Mouse (Mus musculus) heart, postnatal 10 days (tissue): Measurements from ENCODE around the gene Rabif. TPM values are rescaled to one million over a fixed set of nuclear protein-coding genes. Genes with fewer than 3 reads are reported as not detected.
"Not testable (repeated sequence)": the region's sequence is repeated elsewhere in the genome, so short reads cannot be mapped to it uniquely, and the experiment has no call there.

Experiments
- DNase-seq, 2 experiments: peaks; one replicate each; pipeline ENCODE4 v3.0.0; 2021
- intact Hi-C: fragments of 180-260 bp; cut with DNase I; formaldehyde crosslinking; loops from one replicate; pipeline ENCODE4 v1.15.1; 2025
- total RNA-seq, 2 experiments: library from RNA; stranded (reverse); gene quantifications; 2 replicates each; pipeline ENCODE4 v1.2.3; 2021

Gene Rabif
- total RNA-seq: 10 to 100 TPM; 11.6 to 12.8 TPM

DNA sequence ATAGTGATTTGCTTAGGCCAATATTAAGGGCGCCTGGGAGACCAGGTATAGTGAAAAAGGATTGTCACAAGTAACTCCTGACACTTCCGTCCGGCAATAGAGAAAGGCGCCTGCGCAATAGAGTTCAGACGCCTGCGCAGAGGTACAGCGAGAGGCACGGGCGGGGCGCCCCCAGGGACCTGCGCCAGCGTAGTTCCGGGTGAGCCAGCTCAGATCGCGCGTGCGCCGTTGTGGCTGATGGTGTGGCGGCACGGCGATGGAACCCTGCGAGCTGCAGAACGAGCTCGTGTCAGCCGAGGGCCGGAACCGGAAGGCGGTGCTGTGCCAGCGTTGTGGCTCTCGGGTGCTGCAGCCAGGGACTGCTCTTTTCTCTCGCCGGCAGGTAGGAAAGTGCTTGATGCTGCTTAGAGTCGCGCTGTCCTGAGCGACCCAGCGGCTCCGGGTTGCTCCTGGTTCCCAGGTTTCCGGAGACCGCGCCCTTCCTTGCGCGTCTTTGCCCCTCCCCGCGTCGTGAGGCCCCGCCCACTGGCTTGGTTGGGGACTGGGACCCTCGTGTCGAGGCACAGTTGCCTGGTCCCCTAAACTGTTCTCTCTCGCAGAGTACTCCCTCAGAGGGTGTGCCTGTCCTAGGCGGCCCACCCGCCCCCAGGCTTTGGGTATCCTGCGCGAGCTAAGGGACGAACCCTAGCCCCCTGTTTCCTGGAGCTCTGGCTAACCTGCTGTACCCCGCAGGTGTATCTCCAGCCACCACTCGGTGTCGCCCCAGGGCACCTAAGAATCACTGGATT is at the start of gene Rabif:
Gene Rabif, plus strand, starts transcription at position 221 of the 788 bp plus-strand sequence.
- peak; percentile 99 for DNase-seq
- intact Hi-C loops: no loop called here

GRCm38 (mm10) chr1:134445418-134445817 is 49.0 kb upstream of the Rabif start:
- DNase-seq: no peak
- intact Hi-C loops: no loop called here

- DNase-seq, intact Hi-C loops: not testable (repeated sequence)
These were observed 45.9 kb upstream of the Rabif start for GRCm38 (mm10) chr1:134448537-134448936.

- no peak for DNase-seq
- intact Hi-C loops: loop anchor here (10.0 kb wide), 1 partner anchor 405 kb away; no protein-coding TSS in a partner anchor
These were observed 44.2 kb upstream of the Rabif start for GRCm38 (mm10) chr1:134450201-134450600.

DNA sequence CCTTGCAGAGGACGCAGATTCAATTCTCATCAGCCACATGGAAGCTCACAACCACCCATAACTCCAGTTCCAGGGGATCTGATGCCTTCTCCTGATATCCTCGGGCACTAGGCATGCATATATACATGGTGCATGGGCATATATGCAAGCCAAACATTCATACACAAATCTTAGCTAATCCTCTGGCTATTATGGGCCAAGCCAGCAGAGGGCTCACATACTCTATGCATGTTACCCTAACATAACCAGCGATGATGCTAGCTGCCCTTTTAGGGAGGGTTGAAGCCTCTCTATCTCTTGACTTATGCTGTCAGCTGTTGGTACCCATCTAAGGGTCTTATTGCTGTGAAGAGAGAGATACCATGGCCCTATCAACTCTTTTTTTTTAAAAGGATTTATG is 43.5 kb upstream of the Rabif start:
- intact Hi-C loops: loop anchor here (10.0 kb wide), 1 partner anchor 404 kb away; no protein-coding TSS in a partner anchor
- peak; percentile 45 to 58 for DNase-seq

DNA sequence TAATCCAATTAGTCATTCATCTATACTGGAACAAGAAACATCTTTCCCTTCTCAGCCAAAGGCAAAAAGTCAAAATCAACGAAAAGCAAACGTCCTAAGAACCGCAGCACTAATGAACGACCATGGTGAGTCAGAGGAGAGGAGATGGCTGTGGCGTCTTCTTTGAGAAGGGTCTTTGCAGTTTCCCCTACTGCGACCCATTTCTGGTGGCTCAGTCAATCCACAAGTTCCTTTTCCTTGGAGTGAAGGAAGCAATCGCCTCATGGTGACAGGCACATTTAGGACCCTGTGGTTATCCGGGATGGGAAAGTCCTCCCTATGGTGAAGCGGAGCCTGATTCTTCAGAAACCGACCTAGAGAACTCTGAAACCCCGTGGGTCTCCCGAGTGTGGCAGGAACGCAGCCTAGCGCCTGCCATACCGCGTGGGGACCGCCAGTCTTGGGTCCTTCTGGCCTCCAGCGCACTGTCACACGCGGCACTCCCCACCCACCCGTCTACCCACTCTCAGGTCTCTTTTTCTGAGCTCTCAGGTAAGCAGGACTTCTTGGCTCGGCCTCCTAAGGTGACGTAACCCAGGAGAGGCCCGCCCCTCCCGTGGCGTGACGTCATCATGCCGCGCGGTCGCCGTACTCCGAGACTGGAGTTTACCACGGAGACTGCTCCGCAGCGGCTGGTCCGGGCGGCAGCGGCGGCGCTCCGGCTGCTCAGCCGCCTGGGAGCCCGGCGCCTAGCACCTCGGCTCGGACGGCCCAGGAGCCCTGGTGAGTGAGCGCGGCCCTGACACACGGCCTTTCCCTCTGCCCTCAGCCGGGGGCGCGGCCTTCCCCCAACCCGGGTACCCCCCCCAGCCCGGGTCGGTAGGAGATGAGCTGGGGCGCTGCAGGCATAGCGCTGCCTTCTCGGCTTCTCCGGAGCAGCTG is 39.3 kb upstream of the Rabif start, which contains the start of gene Klhl12:
Gene Klhl12, plus strand, starts transcription at position 628 of the 921 bp plus-strand sequence.
- intact Hi-C loops: loop anchor here (2.0 to 10.0 kb wide), 2 partner anchors 92 to 400 kb away; no protein-coding TSS in a partner anchor

GRCm38 (mm10) chr1:134456060-134456459 is 38.4 kb upstream of the Rabif start:
- intact Hi-C loops: loop anchor here (10.0 kb wide), 1 partner anchor 399 kb away; no protein-coding TSS in a partner anchor
- no peak for DNase-seq

More for the DNA sequence above, 39.3 kb upstream of the Rabif start, which contains the start of gene Klhl12:
- peak; percentile 95 to 96 for DNase-seq

DNA sequence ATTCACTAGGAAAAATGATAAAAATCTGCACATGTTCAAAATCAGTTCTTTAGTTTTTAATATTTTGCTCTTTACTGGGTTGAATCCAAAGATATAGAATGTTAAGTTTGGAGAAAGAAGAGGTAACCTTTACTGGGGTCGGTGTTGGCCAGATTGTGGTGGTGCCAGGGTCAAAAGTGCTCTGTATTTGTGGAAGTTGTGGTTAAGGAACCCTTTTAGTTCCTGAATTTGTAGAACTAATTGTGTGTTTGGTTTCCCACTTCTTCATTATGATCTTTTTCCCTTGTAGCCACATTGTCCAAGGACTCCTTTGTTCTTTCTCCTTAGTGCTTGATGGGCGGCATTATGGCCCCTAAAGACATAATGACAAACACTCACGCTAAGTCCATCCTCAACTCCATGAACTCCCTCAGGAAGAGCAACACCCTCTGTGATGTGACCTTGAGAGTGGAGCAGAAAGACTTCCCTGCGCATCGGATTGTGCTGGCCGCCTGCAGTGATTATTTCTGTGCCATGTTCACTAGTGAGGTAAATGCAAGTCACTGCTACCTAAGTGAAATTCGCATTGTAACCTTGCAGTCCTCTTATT is 36.2 kb upstream of the Rabif start:
- intact Hi-C loops: loop anchor here (10.0 kb wide), 1 partner anchor 397 kb away; no protein-coding TSS in a partner anchor
- no peak for DNase-seq

- intact Hi-C loops: no loop called here
- no peak for DNase-seq
These were observed 33.9 kb upstream of the Rabif start for GRCm38 (mm10) chr1:134460294-134461284.

DNA sequence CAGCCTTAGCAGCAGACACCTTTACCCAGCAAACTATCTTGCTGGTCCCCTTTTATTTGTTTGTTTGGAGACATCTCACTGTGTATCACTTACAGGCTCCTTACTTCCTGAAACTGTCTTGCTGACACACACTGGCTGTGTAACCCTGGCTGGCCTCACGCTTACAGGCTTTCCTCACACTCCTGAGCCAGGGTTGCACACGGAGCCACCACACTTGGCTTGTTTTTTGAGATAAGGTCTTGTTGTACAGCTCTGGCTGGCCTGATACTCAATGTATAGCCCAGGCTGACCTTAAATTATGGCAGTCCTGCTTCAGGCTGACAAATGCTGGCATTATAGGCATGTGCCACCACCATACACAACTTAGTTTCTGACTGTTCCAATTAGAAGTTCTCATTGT is 9.8 kb upstream of the Rabif start:
- intact Hi-C loops: no loop called here
- no peak for DNase-seq

- DNase-seq: no peak
- intact Hi-C loops: no loop called here
These were observed 3.3 kb upstream of the Rabif start for GRCm38 (mm10) chr1:134490903-134491801.

DNA sequence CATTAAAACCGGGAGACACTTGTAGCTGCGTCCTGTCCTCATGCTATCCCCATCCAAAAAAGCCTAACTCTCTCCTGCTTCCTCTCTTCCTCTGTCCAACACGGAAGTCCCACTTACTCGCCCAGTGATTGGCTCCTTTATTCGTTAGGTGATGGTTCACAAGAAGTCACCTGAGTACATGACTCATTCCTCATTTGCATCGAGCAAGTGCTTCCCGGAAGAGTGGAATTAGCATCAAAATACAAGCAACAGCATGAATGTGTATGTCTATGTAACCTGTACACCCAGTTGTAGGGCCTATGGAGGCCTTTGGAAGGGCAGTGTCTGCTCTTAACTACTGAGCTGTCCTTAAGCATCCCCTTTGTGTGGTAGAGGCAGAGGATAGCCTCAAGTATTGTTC is 2.2 kb upstream of the Rabif start:
- intact Hi-C loops: loop anchor here (2.0 kb wide), 1 partner anchor 65 kb away; no protein-coding TSS in a partner anchor

GRCm38 (mm10) chr1:134493496-134493895 is 952 bp upstream of the Rabif start:
- intact Hi-C loops: loop anchor here (2.0 kb wide), 1 partner anchor 63 kb away; no protein-coding TSS in a partner anchor
- DNase-seq: peak in 1 of 2 experiments; percentile 13

More for the DNA sequence above, 2.2 kb upstream of the Rabif start:
- no peak for DNase-seq

GRCm38 (mm10) chr1:134493956-134494355 is 492 bp upstream of the Rabif start:
- peak in 1 of 2 experiments; percentile 10 for DNase-seq
- intact Hi-C loops: loop anchor here (2.0 kb wide), 1 partner anchor 63 kb away; no protein-coding TSS in a partner anchor

DNA sequence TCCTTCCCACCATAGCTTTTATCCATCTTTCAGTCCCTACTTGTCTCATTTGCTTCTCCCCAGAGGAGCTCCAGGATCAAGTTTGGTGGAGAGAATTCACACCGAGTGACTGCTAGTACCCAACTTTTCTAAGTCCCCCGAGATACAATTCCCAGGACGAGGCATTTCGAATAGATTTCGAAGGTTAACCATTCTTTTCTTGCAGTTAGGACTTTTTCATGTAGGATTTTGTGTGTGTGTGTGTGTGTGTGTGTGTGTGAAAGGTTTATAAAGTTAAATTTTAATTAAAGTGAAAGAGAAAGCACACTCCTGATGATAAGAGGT is 730 bp downstream of the Rabif start:
- intact Hi-C loops: no loop called here

DNA sequence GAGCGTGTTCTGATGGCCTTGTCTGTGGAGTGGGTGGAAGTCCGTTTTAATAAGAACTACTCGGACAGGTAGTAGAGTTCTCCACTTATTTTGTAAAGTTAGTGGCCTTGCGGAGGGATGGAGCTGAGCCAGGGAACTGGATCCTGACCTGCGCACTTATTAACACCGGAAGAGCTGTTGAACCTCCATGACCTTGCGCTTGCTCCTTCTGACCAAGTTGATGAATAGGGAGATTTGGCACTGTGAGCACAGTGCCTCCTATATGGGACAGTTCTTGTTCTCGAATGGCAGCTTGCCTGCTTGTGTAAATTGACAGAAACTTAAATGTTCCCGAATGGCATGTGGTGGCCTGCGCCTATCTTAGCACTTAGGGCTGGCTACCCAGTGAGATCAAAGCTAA is 1.5 kb downstream of the Rabif start:
- intact Hi-C loops: no loop called here
- no peak for DNase-seq

More for the DNA sequence above, 730 bp downstream of the Rabif start:
- no peak for DNase-seq

GRCm38 (mm10) chr1:134500916-134501315 is 6.5 kb downstream of the Rabif start:
- intact Hi-C loops: no loop called here
- DNase-seq: no peak

DNA sequence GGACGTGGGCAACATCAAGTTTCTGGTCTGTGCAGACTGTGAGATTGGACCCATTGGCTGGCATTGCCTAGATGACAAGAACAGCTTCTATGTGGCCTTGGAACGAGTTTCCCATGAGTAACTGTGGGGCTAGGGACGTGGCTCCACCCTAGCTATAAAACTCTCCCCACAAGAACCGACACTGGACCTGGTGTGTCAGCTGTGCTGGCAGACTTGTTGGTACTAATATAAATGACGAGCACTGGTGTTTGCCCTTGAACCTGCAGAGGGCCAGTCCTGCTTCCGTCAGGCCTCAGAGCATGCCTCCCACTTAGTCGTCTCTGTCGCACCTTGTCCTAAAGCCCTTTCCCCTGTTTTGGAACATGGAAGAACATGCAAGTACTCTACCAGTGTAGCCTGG is 11.8 kb downstream of the Rabif start:
- DNase-seq: no peak
- intact Hi-C loops: no loop called here
